Mouse (Mus musculus) CD8-positive naive resting alpha-beta T cell, adult 2 months (primary cell): ENCODE results near the gene Gm37240.

Source experiments
- DNase-seq, 2 experiments: peaks; one replicate each; pipeline ENCODE4 v3.0.0; 2022; ENCODE audit warnings: low read depth in 2 of 2, low spot score in 2 of 2

Gm37240 gene

DNA sequence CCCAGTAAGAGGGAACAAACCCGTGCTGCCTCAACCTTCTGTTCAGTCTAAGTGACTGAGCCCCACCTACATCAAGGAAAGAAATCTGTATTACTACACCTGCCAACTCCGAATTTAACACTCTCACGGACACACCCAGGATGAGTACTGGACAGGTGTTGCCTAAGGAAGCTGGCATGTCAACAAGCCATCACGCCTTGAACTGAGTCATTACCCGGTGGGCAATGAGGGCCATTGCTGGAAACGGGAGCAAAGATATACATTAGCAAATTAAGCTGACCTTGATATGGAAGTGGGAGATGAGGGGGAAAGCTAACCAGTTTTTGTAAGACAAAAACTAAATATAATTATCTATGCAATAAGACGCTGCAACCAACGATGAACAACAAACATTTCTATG is 7.2 kb downstream of the Gm37240 start:
- DNase-seq = no peak

DNA sequence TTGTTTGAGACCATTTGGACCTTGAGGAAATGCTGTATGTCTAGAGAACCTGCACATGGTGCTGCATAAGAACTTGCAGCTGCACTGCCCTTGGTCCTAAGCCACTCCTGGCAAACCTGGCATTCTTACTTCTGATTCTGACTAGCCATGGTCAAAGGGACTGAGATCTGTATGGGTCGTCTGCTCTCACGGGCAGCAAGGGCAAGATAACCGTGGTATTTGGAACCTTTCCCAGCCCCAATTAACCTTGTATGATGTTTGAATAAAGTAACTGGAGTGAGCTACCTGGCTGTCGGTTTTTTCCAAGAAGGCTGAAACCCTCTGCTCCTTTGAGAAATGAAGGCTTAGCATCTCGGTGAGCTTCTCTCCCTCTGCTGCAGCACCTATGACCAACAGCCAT is 8.4 kb downstream of the Gm37240 start:
- no peak for DNase-seq

- no peak for DNase-seq
Observed at GRCm38 (mm10) chr3:85863996-85864395, 23.3 kb downstream of the Gm37240 start.

GRCm38 (mm10) chr3:85862886-85863285 is 24.4 kb downstream of the Gm37240 start:
- no peak for DNase-seq

DNA sequence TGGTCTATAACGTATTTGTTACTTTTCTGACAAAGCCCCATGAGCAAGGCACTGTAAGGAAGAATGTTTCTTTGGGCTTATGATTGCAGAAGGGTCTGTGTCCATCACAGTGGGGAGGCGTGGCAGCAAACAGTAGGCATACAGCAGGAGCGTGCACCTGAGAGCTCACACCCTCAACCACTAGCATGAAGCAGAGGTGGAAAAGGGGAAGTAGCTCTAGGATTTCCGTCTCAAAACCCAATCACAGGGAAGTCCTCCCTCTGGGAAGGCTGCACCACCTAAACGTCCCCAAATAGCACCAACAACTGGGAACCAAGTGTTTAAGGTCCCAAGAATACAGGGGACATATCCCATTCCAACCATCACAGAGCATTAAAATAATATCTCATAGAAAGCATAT is 26.3 kb downstream of the Gm37240 start:
- no peak for DNase-seq

GRCm38 (mm10) chr3:85859311-85859710 is 28.0 kb downstream of the Gm37240 start:
- no peak for DNase-seq

DNA sequence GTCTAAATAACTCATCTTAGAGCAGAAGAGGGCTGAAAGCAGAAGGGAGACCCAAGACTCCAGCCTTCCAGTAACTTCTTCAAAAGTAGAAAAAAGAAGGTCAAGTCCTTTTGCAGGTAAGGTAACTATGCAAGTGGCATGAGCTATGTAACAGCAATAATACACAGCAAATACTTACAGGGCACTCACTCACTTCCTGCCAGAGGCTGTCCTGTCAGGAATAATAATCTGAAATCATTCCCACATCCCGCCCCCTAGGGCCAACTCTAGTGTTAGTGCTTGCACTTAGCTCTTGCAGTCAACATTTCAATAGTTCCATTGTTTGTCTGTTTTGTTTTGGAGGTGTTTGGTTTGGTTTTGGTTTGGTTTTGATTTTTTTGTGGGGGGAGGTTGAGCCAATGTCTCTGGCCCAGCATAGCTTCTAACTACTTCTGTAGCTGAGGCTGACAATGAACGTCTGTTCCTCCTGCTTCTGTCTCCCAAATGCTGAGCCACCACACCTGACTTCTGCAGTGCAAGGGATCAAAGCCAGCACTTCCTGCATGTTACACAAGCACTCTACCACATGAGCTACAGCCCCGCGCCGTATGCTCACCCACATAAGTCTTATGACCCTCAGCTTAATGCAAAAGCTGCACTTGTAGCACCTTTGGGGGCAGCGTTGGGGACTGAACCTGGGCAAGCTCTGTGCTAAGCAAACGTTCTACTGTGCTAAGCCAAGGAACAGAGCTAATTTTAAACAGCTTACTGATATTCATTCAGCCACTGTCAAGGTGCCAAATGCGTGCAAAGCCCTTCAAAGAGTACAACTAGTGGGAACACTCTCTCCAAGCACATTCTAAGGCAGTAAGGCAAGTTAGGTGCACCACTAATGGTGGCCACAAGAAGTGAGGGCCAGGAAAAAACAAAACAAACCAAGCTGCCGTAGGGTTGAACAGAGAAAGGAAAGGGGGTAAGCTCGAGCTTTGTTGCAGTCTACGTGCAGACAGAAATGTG is 28.9 kb downstream of the Gm37240 start:
- DNase-seq = no peak

GRCm38 (mm10) chr3:85857083-85857482 is 30.2 kb downstream of the Gm37240 start:
- no peak for DNase-seq

DNA sequence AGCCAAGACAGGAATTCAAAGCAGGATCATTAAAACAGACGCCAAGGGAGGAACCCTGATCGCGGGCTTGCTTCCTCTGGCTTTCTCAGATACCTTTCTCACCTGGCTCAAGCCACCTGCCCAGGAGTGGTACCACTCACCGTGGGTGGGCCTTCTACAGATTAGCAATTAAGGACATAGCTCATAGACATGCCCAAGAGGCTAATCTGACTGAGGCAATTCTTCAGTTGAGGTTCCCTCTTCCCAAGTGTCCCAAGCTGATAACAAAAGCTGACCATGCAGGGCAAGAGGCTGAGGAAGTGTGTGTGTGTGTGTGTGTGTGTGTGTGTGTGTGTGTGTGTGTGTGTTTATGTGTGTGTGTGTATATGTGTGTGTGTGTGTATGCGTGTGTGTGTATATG is 31.4 kb downstream of the Gm37240 start:
- DNase-seq = no peak

DNA sequence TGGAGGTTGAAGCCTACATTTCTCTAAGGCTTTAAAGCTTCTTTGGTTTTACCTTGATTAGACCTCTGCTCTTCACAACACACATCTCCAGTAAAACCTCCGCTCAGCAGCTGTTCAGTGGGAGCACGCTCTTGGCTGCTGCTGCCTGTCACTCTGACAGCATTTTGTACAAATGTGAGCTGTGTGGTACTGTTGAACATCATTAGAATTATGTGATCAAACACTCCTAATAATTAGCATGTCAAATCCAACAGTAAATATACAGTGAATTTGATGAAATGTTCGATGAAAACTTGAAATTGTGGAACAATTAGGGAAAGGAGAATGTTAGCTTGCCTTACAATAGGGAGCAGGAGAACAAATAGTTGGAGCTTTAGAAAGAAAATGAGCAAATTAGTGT is 32.3 kb downstream of the Gm37240 start:
- DNase-seq = no peak

DNA sequence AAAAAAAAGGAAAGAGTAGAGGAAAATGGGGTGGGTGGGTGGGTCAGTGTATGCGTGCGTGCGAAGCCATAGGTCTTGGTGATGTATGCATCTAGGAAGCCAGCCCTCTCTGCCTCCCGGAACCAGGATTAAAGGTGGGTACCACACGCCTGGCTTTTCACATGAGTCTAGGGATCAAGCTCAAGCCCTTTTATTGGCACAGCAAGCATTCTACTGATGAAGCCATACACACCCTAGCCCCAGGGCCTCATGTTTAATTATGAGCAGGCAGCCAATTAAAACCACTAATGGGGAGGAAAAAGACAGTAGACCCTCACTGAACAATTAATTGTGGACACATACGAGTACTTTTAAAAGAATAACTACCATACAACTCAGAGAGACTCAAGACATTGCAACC is 33.2 kb downstream of the Gm37240 start:
- no peak for DNase-seq

- no peak for DNase-seq
Observed at GRCm38 (mm10) chr3:85853715-85854114, 33.6 kb downstream of the Gm37240 start.

DNA sequence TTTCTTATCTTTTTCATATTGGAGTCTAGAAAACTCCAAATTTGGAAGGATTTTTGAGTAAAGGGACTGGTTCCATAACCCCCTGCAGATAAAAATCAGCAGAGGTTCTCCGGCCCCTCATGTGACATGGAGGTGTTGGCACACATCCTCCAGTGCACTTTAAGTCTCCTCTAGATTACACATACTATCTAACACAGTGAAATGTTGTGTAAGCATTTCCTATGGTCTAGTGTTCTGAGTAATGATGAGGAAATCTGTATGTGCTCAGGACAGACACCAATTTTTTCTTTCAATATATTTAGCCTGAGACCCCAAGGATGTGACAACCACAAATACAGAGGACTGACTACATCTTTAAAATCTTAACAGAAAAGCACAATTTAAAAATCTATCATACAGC is 37.2 kb downstream of the Gm37240 start:
- DNase-seq = no peak

DNA sequence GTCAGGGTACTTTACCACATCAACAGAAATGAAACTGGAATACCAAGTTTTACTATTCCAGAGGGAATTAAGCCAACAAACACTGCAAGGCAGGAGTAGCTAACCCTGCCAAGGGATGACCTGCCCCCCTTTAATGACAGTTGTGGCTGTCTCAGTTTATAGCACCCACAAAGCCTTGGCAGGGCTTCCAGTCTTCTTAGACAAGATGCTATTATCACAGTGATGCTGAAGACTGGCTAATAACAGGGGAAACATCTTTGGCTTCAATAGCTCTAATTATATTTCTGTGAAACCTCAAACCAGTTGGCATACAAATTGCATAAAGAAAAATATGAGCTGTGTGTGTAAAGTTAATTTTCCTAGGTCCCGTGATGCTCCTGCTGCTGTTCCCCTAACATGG is 41.0 kb downstream of the Gm37240 start:
- no peak for DNase-seq

GRCm38 (mm10) chr3:85845341-85845740 is 42.0 kb downstream of the Gm37240 start:
- no peak for DNase-seq

DNA sequence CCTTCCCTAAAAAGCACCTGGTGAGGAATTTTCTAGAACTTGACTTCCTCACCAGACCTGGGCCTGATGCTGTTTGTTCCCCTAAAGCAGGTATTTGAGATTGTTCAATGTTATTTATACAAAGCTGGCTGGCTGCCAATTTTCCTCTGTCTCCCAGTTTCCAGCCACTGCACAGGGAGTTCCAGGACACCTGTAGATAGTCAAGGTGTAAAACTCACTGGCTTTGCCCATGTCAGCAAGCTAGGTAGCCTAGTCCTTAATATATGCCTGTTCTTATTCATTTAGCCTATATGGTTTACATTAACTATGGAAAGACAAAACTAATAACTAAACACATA is 44.5 kb downstream of the Gm37240 start:
- DNase-seq = no peak

GRCm38 (mm10) chr3:85842177-85842880 is 45.0 kb downstream of the Gm37240 start:
- no peak for DNase-seq

DNA sequence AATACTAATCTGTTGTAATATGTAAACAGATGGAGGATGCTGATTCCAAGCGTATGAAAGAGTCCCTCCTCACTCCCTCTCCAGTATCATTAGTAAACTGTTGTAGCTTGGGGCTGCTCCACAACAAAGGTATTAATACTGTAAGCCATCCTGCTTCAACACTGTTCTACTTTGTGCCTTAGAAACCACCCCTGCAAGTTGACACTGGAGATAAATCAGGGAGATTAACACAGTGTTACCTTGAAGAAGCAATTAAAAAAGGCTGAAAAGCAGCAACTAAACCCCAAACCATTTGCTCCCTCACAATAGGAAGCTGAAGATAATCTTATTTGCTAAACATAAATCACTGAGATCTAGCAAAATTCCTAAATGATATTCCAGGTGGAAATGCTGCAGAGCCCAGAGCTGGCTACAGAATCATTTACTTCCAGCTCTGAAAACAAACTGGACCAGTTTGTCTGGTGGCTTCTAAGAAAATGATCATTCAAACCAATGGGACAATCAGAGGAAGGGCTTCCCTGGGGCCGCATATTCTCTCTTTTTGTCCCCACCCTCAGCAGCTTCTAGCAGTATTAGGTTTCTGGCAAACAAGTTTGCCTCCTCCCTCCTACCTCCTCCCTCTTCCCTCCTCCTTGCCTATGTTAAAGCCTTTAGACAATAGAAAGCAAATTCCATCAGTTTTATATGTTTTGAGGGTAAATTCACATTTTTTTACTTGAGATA is 45.7 kb downstream of the Gm37240 start:
- no peak for DNase-seq

- DNase-seq = no peak
Observed at GRCm38 (mm10) chr3:85833627-85834026, 53.7 kb downstream of the Gm37240 start.

DNA sequence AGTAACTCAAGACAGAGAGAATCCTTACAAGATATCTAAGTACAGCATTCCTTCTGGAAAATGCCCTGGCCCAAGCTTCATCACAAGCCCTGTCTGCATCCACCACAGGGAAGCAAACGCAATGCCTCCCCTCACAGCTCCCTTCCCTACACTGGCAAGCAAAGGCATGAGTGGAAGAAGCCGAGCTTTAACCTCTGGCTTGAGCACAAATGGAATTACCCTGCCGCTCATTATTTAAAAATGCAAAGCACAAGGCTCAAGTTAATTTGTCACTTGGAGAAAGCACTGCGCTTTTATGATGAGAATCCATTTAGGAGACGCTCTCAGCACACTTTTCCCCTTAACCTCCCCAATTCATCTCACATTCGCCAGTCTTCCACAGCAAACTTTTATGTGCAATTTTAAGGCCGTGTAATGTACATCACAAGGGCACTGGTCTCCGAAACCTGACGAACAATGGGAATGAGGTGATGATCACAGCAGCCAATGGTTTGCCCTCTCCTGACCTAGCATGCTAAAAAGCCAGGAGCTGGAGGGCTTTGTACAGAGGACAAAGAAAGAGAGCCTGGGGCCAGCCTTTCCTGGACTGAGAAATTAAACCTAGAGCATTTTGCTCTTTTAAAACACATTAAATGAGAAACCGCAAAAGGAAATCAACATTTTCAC is 54.7 kb downstream of the Gm37240 start:
- no peak for DNase-seq

DNA sequence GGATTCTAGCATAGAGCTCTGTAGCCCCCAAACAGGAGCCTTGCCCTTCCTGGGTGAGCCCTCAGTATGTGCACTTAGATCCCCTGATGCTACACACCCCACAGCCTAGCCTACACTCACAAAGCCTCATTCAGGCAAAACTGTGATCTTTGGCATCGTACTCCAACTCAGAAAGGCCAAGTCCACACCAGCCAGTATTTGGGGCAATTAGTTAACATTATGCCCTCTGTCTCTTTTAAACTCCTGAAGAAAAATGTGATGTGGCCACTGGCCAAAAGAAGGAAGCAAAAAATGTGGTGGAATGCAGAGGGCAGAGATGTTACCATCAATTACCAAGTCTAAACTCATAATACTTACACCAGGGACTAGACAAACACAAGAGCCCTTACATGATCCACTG is 55.5 kb downstream of the Gm37240 start:
- DNase-seq = no peak
